Mouse (Mus musculus): ENCODE data around the gene 4933402D24Rik. TPM values are rescaled to one million over a fixed set of nuclear protein-coding genes. Genes with fewer than 3 reads are reported as not detected.

4933402D24Rik gene
- polyA plus RNA-seq, 1 experiment, result 0.05 TPM

DNA sequence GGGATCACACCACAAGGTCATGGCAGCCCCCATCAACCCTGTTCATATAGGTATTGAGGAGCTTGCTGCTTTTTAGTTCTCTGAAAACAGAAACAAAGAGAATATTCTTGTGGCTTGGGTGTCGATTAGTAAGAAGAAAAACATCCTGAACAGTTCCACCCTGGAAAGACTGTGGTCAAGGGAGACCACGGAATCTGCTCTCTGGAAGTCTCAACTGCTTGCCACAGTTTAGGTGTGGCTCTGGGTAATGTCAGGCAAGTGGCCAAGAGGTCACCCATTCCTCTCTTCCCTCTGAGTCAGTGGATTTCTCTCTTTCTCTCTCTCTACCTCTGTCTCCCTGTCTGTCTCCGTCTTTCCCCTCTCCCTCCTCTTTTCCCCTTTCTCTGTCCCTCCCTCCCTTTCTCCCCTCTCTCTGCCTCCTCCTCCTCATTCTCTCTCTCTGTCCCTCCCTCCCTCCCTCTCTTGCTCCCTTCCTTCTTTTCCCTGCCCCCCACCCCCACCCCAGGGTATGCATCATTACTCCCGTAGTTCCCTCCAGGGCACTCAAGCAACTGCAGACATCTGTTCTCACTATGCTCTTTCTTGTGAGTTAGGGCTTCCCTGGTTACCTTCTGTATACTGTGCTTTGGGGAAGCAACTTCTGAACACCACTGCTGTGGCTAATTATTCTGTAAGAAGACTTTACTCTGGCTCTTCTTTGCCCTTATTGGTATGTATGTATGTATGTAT, 8.0 kb upstream of the 4933402D24Rik start:
- Histone ChIP-seq H3K4me3 (no peak overlapping the region), H3K27me3 (ENCODE audit: control insufficient read depth, insufficient read depth, insufficient read length) (no peaks in the 10 kb centered on the region), H3K36me3 (ENCODE audit: control insufficient read depth, insufficient read depth) (no peaks in the 10 kb centered on the region), H3K4me2 (ENCODE audit: low read depth) (peak overlapping the region; percentile 64), H3ac (ENCODE audit: control insufficient read depth, insufficient read length) (no peak overlapping the region), H3K79me2 (ENCODE audit: control insufficient read depth, insufficient read depth) (no peaks in the 10 kb centered on the region)
- TF ChIP-seq TCF12 (IDR thresholded peaks at IDR 0.05; ENCODE audit: insufficient read depth, poor library complexity, severe bottlenecking) (no peak), POLR2A (IDR thresholded peaks at IDR 0.05; ENCODE audit: insufficient read length, low read depth) (no peak), REST (IDR thresholded peaks at IDR 0.05; ENCODE audit: insufficient read depth, insufficient read length) (no peak), CEBPB (IDR thresholded peaks at IDR 0.05; ENCODE audit: insufficient read depth, poor library complexity, severe bottlenecking) (0 out of 2 replicates have a peak, but pooled peaks have one; percentile 31), POLR2AphosphoS2 (IDR thresholded peaks at IDR 0.05; ENCODE audit: insufficient read length, low read depth) (no peak), MYOD1 (IDR thresholded peaks at IDR 0.05; ENCODE audit: control insufficient read depth in 1 of 3, insufficient read length in 2 of 3, low read depth in 2 of 3) (peak in 2 of 3 experiments; percentile 8 to 54), SRF (IDR thresholded peaks at IDR 0.05; ENCODE audit: control insufficient read depth, insufficient read length, low read depth) (no peak), MYOG (IDR thresholded peaks at IDR 0.05; ENCODE audit: control insufficient read depth in 1 of 3, insufficient read depth in 1 of 3, insufficient read length in 2 of 3, low read depth in 2 of 3) (peak in 1 of 3 experiments; percentile 70), USF1 (IDR thresholded peaks at IDR 0.05; ENCODE audit: low read depth) (no peak), MAX (IDR thresholded peaks at IDR 0.05; ENCODE audit: low read depth) (no peak), TCF3 (IDR thresholded peaks at IDR 0.05; ENCODE audit: insufficient read length, low read depth) (peak; percentile 50)

- Histone ChIP-seq H3K27me3 (ENCODE audit: control insufficient read depth, insufficient read depth, insufficient read length) (no peaks in the 10 kb centered on the region), H3K36me3 (ENCODE audit: control insufficient read depth, insufficient read depth) (no peaks in the 10 kb centered on the region), H3K79me2 (ENCODE audit: control insufficient read depth, insufficient read depth) (no peaks in the 10 kb centered on the region), H3K4me3 (no peak overlapping the region), H3K4me2 (ENCODE audit: low read depth) (peak overlapping the region; percentile 64), H3ac (ENCODE audit: control insufficient read depth, insufficient read length) (no peak overlapping the region)
- TF ChIP-seq MAX (IDR thresholded peaks at IDR 0.05; ENCODE audit: low read depth) (no peak), CEBPB (IDR thresholded peaks at IDR 0.05; ENCODE audit: insufficient read depth, poor library complexity, severe bottlenecking) (peak; percentile 57), MYOG (IDR thresholded peaks at IDR 0.05; ENCODE audit: control insufficient read depth in 1 of 3, insufficient read depth in 1 of 3, insufficient read length in 2 of 3, low read depth in 2 of 3) (no peak), TCF3 (IDR thresholded peaks at IDR 0.05; ENCODE audit: insufficient read length, low read depth) (no peak)
These were observed 7.3 kb upstream of the 4933402D24Rik start for GRCm38 (mm10) chr1:63776396-63776795.

- Histone ChIP-seq H3K4me3 (no peak overlapping the region), H3K27me3 (ENCODE audit: control insufficient read depth, insufficient read depth, insufficient read length) (no peaks in the 10 kb centered on the region), H3K4me2 (ENCODE audit: low read depth) (no peak overlapping the region), H3K79me2 (ENCODE audit: control insufficient read depth, insufficient read depth) (no peaks in the 10 kb centered on the region), H3ac (ENCODE audit: control insufficient read depth, insufficient read length) (no peak overlapping the region), H3K36me3 (ENCODE audit: control insufficient read depth, insufficient read depth) (no peaks in the 10 kb centered on the region)
- TF ChIP-seq SRF (IDR thresholded peaks at IDR 0.05; ENCODE audit: control insufficient read depth, insufficient read length, low read depth) (no peak), POLR2AphosphoS2 (IDR thresholded peaks at IDR 0.05; ENCODE audit: insufficient read length, low read depth) (no peak), USF1 (IDR thresholded peaks at IDR 0.05; ENCODE audit: low read depth) (no peak)
These were observed 1.2 kb upstream of the 4933402D24Rik start for GRCm38 (mm10) chr1:63770309-63770708.

DNA sequence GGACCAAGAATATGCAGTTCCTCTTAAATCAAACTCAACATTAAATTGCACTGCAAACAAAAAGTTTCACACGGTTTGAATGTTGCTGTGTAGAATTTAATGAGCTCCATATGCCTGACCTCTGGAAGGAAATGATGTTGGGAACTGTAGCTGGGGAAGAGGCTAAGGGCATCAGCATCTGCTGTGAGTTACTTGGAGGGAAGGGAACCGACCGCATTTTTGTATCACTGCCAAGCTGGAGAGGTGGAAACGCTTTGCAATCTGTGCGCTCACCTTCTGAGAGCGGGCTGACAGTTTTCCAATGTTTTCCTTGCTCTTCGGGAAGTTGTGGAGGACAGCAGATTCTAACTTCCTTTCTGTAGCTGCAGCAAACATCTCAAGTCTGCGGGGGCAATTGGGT, 955 bp downstream of the 4933402D24Rik start:
- Histone ChIP-seq H3K4me2 (ENCODE audit: low read depth) (no peak overlapping the region), H3K36me3 (ENCODE audit: control insufficient read depth, insufficient read depth) (no peaks in the 10 kb centered on the region), H3K79me2 (ENCODE audit: control insufficient read depth, insufficient read depth) (no peaks in the 10 kb centered on the region), H3K27me3 (ENCODE audit: control insufficient read depth, insufficient read depth, insufficient read length) (no peaks in the 10 kb centered on the region), H3ac (ENCODE audit: control insufficient read depth, insufficient read length) (no peak overlapping the region), H3K4me3 (no peak overlapping the region)
- TF ChIP-seq MYOD1 (IDR thresholded peaks at IDR 0.05; ENCODE audit: control insufficient read depth in 1 of 3, insufficient read length in 2 of 3, low read depth in 2 of 3) (no peak), SRF (IDR thresholded peaks at IDR 0.05; ENCODE audit: control insufficient read depth, insufficient read length, low read depth) (no peak), POLR2AphosphoS2 (IDR thresholded peaks at IDR 0.05; ENCODE audit: insufficient read length, low read depth) (no peak), POLR2A (IDR thresholded peaks at IDR 0.05; ENCODE audit: insufficient read length, low read depth) (no peak), TCF12 (IDR thresholded peaks at IDR 0.05; ENCODE audit: insufficient read depth, poor library complexity, severe bottlenecking) (no peak), TCF3 (IDR thresholded peaks at IDR 0.05; ENCODE audit: insufficient read length, low read depth) (no peak), MAX (IDR thresholded peaks at IDR 0.05; ENCODE audit: low read depth) (no peak), USF1 (IDR thresholded peaks at IDR 0.05; ENCODE audit: low read depth) (no peak), E2F4 (IDR thresholded peaks at IDR 0.05; ENCODE audit: insufficient read depth) (no peak), MYOG (IDR thresholded peaks at IDR 0.05; ENCODE audit: control insufficient read depth in 1 of 3, insufficient read depth in 1 of 3, insufficient read length in 2 of 3, low read depth in 2 of 3) (no peak), CEBPB (IDR thresholded peaks at IDR 0.05; ENCODE audit: insufficient read depth, poor library complexity, severe bottlenecking) (no peak), REST (IDR thresholded peaks at IDR 0.05; ENCODE audit: insufficient read depth, insufficient read length) (no peak)

DNA sequence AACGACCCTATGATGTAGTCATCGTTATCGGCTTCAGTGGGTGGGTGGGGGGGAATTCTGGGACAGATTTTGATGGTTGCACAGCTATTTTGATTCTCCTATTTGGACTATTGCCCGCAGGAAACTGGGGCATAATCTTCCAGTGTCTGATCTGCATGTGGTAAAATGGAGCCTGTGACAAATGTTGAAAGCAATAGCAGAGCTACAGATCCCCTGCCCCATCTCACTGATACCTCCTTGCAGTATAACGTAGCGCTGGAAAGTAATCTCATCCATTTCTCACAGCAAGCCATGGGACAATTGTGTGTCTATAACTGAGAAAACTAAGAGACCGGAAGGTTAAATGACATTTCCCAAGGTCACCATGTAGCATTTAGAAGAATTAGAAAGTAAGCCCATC, 4.7 kb downstream of the 4933402D24Rik start:
- no peak overlapping the region for H3K4me3 ChIP-seq
- no peak overlapping the region for H3K4me2 ChIP-seq (ENCODE audit: low read depth)
- no peak for TF ChIP-seq E2F4 (IDR thresholded peaks at IDR 0.05; ENCODE audit: insufficient read depth)
- no peak for TF ChIP-seq POLR2A (IDR thresholded peaks at IDR 0.05; ENCODE audit: insufficient read length, low read depth)
- TF ChIP-seq SRF (IDR thresholded peaks at IDR 0.05; ENCODE audit: control insufficient read depth, insufficient read length, low read depth), result no peak
- no peaks in the 10 kb centered on the region for H3K27me3 ChIP-seq (ENCODE audit: control insufficient read depth, insufficient read depth, insufficient read length)
- no peaks in the 10 kb centered on the region for H3K79me2 ChIP-seq (ENCODE audit: control insufficient read depth, insufficient read depth)
- no peaks in the 10 kb centered on the region for H3K36me3 ChIP-seq (ENCODE audit: control insufficient read depth, insufficient read depth)
- no peak overlapping the region for H3ac ChIP-seq (ENCODE audit: control insufficient read depth, insufficient read length)

All from myocyte (in vitro differentiated cells).